Mouse (Mus musculus) urinary bladder, postnatal 10 days (tissue): Measurements from ENCODE around the gene Astn2.

Experiments
- DNase-seq: peaks from one replicate; pipeline ENCODE4 v3.0.0; 2022; ENCODE audit warnings: low spot score

Astn2 gene

DNA sequence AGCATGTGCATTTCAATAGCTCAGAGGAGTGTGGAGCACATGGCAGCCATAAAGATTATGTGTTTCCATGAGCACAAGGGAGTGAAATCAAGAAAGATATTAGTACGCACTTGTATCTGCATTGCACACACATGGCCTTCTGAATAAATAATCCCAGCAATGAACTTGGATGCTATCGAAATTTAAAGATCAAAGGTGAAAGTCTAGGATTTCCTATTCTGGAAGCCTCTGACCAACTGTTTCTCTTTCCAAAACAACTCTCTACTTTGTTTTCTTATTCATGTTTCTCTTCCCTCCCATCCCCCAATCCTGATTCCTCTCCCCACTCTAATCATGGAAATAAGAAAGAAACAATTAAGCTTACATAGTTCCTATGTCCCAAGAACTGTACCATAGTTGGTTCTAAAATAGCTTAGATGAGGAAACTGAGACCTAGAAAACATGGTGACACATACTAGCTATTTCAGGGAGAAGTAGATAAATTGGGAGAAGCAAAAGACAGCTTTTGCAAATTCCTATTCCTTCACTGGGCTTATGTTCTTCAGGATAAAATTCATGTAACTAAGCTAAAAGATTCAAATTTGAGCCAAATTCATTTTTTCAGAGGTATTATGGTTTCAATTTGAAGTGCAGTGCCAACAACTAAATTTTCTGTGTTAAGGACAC is 872.2 kb downstream of the Astn2 start:
- no peak for DNase-seq

DNA sequence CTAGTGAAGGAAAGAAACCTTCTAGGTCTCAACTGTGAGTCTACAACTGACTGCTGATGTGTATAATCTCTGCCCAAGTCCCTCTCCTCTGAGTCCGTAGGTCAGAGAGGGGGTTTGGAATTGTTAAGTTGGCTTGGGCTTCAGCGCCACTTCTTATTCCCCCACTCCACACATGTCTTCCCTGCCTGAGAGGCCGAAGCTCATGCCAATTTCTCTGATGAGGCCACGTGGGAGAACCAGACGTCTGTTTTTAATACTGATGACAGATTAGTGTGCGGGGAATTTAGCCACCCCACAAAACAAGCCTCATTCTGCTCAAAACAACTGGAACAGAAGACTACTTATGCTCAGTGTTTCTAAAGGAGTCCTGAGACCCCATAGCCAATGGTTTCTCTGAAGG is 872.8 kb downstream of the Astn2 start:
- no peak for DNase-seq

DNA sequence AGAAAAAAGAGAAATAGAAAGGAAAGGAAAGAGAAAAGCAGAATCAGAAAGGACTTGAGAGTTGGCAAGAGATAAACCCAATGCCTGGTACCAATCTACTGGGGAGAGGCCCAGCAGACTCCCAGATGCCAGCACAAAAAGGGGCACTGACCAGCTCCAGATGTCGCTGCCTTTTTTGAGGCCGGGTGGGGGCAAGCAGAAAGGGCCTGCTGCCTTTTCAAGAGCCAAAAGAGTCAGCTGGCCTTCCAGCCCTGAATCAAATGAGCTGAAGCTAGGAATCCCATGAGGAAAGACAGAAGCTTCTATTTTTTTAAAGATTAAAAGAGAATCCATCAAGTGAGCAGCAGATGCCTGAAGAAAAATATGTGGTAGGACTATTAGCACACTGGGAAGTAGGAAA is 873.5 kb downstream of the Astn2 start:
- DNase-seq: no peak

DNA sequence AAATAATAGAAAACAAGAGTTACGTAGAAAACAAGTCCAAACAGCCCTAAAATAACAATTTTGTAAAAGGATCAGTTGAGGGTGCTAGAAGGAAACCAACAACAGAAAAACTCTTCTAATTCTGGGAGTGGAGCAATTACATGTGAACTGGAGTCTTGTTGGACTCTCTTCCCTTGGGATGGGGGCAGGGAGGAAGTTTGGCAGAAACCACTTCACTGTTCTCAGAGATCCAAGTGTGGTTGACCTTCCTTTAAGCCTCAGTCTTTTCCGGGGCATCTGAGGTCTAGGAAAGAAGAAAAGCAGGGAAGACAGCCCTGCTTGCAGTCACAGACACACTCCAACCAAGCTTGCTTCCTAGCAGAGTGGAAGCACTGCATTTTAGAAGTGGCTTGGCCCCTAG is 896.3 kb downstream of the Astn2 start:
- DNase-seq: no peak

DNA sequence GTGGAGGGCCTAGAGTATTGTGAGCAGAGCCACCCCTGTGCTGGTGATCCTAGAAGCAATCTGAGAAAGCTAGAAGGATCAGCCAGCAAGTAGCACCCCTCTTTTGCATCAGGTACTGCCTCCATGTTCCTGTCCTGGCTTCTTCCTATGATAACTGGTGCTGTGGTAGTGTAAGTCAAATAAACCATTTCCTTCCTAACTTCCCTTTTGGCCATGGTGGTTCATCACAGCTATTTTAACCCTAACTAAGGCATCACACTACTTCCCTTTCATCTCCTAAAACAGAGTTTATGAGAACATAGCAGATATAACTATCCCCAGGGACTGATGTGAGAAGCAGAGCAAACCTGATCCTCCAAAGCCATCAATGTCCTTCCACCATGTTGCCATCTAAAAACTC is 897.5 kb downstream of the Astn2 start:
- no peak for DNase-seq

DNA sequence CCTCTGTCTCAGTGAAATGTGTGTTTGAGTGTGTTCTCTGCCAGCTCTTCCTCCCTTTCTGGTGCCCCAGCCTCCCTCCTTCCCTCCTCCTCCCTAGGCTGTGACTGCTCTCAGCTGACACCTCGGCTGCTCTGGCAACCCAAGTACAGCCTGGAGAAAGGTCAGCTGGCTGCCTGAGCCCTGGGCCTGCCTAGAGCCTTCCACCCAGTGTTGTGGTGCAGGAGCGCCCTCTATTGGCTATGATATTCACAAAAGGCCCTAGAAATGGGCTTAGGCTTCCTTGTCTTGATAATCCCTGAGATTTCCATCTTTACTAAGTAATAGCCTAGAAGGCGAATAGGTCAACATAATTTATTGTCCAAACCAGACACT is 908.0 kb downstream of the Astn2 start:
- peak; percentile 32 for DNase-seq

DNA sequence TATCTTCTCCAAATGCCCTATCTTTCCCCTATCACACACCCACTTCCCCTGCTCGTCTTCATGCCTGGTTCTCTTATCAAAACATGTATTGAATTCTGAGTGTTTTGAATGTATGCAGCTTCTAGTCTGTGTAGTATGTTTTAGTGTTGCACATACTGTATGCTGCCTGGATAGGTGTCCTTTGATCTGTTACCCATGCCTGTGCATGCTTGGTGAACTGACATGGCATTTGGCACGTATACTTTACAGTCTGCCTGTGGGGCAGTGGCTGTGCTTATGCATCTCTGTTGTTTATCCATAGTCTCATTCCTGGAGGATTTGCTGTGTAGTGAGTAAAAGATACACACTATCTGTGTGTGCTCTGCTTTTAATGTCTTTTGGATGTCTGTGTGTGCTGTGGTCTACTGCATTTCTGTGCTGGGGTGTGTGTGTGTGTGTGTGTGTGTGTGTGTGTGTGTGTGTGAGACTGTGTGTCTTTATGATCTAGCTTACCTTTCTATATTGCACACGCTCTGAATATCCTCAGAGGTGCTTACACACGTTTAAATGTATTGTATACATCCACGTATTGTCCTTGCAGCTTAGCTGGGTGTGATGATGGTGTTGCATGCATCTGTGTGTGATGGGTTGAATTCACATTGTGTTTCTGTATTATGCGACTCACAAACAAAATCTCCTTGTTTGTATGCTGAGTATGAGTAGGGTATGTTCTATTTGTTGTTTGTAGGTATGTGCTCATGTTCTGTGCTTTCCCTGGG is 908.5 kb downstream of the Astn2 start:
- no peak for DNase-seq

DNA sequence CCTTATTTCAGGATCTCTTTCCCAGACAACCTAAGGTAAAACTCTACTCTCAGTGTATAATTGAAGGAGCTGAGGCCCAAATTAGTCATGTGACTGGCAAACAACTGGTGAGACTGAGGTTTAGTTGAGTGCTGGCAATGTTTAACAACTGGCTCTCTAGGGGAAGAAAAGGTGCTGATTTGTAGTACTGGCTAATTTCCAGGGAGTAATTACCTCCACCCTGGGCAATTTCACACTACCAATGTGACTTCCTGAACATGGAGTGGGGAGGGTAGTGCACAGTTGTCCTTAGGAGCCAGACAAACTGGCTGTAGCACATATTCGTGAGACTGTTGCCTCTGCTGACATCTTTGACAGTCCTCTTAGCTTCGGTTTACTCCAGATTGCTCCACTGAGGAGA is 912.9 kb downstream of the Astn2 start:
- DNase-seq: no peak

DNA sequence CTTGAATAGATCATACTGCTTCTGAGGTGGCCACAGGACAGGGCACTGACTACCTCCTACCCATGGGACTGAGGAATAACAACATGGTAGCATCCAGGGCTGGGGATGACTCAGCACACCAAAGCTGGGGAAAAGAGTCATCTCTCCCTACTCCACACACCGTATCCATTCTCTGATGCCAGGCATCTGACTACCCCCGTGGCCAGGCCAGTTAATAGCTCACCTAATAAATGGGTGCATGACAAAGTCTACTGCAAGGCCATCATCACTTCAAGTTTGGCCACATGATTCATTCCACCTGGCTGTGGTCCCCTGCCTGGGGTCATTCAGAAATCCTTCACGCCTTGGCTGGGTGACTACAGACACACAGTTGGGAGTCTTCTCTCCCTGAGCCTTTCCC is 914.7 kb downstream of the Astn2 start:
- DNase-seq: no peak

DNA sequence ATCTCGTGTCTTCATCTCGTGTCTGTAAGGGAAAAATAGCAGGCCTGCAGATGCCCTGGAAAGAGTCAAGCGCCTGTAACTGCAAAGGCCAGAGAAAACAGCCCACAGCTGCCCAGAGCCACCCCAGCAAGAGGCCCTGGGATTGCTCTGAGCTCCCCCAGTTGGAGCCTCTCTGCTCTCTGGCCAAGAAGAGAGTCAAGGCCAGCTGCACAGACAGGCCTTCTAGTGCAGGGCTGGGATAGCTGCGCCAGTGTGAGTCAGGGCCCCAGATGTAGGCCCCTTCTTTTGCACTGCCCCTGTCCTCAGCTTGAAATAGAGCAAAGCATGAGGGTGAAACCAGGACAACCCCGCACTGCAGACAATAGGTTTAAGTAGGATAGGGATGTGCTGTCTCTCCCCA is 922.8 kb downstream of the Astn2 start:
- DNase-seq: no peak

DNA sequence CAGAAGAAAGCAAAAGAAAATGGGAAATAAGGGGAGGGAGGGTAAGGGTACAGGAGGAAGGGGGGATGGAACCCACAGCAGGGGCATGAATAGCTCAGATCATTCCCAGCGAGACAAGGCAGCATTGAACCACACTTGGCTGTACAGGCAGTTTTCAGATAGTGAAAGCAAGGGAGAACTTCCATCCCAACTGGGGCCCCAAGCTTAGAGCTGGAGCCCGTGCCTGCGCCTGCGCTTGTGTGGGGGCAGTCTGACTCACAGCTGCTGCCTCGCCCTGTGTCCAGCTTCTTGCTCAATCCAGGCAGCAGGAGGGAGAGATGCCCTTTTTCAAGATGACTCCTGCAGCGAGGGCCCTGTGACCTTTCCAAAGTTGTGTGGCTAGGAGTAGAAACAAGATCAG is 927.3 kb downstream of the Astn2 start:
- DNase-seq: no peak

DNA sequence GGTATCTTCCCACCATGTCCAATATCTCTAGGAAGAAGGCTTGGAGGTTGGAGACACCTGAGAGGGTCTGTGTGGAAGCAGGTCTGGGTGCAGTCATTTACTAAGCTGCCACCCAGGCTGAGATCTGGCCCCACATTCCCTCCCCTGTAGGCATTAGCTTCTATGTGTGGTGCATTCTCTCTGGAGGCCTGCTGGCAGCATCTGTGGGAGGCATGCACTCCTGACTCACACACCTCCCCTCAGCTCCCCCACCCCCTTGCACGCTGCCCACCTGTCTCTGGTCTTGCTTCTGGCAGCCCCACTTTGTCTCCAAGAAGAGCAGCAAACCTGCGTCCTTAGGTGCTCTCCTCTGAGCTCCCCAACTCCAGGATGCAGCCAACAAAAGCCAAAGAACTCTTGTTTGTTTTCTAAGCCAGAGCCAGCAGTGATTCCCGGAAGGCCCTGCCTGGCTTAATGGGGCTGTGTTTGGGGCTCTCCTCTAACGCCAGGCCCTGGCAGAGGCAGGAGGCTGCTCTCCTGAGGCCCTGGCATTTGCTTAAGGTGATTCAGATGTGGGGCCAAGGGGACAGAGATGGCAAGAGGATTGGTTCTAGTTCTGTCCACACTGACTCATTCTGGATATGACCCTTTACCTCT is 928.4 kb downstream of the Astn2 start:
- no peak for DNase-seq

DNA sequence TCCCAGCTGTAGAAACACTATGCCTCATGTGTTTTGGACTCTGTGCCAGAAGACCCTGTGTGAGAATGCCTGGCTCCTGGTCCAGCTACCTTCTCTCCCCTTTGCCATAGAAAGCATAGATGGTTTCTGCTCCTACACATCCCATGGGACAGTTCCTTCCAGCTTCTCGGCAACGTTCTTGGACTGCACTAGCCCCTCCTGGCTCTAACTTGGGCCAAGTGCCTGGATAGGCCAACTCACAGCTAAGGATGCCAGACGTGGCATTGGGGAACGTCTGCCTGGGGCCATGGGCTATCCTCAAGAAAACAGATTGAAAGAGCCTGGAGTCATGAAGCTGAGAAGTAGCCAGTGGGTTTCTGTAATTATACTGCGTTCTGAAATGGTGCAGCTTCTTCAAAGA is 931.3 kb downstream of the Astn2 start:
- no peak for DNase-seq

DNA sequence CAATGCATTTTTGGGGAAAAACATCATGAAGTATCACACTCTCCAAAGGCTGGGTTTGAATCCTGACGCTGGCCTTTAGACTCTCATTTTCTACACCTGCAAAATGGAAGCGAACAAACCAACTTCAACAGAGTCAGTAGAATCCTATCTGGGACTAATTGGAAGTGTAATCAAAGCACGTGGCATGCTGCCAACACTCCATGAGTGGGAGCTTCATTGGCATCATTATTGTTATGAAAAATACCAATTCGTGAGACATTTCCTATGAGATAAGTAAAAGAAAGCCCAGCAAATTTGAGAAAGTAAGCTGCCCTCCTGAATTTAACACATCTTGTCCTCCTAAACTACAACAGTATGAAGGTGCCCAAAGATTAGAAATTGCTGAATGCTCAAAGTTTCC is 955.2 kb downstream of the Astn2 start:
- no peak for DNase-seq

DNA sequence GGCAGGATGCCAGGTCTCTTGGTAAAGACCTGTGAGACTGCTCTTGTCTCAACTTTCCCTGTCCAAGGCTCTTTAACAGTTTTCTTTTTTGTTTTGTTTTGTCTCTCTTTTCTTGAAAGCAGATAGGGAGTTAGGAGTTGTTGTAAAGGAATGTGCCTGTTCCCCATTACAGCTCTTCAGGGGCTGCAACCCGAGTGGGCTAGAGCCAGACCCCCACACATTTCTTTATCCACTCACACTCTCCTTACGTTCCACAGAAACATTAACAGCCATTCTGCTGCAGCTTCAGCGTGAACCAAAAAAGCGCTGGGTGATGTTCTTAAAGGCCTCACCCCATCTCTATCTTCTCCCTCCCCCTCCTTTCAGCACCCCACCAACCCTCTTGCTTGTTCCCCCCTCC is 962.7 kb downstream of the Astn2 start:
- DNase-seq: no peak

DNA sequence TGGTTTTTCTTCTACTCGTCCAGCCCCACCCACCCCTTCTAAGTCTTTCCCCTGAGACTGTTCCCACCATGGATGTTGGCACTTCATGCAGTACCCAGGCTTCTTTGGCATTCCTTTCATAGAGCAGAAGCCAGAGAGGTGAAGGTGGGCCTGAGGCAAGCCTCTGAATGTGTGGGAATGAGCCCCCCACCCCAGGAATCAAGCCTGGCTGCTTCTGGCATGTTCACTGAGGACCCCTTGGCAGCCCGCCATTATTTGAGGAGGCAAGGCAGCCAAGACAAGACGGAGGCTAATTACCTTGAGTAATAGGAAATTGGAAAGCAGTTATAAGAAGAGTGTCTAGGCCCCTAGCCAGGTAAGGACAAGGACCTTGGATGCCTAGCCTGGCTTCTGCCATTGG is 973.6 kb downstream of the Astn2 start:
- DNase-seq: no peak

DNA sequence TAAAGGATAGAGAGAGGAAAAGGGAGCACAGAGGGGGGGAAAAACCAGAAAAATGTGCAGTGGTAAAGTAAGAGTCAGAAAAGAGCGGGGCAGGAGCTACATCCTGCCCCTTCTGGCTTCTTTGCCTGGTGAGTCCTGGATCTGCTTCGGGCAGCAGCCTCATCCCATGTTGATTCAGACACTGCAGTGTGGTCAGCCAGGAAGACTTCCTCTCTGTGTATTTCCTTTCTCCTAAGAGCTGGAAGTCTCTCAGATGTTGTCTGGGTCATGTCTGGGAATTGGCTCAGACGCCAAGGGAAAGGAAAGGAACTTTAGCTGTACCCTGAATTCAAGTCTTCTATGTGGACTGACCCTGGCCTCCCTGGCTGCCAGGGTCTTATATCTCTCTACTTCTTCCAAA is 976.9 kb downstream of the Astn2 start:
- DNase-seq: no peak

DNA sequence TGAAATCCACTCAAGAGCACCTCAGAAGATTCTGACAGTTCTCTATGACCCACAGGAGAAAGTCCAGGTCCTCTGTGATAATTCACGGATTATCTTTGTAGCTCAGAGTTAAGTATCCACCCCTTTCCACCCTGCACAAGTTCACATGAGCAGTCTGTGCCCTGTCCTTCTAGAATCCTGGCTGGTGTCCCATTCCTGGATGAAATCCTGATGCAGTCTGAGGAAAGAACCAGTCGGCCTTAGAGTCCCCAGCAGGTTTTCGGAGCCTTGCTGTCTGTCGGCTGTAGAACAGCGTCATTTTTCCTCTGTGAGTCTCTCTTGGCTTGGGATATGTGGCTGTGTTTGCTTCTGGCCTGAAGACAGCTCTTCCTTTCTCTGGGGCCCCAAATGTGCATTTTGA is 978.0 kb downstream of the Astn2 start:
- DNase-seq: no peak

DNA sequence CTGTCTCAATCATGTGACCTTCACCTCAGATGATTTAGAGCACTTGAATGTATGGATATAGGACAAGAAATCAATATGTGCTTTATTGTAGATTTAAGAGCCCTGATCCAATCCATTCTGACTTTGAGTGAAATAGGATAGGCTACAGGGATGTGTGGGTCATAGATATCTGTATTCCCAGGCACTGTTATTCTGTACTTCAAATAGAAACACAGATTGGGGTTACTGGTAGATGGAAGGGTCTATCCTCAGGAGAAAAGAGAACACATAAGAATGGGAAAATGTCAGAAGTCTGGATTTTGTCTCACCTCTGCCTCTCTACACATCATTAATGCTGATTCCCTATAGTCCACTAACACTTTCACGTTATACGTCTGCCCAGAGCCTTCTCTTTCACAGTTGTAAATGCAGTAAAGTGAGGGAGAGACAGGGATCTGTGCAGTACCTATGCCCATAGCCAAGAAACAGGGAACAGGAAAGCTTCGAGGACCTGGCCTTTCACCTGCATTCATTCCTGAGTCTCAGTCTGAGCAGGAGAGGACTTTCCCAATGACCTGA is 981.3 kb downstream of the Astn2 start:
- no peak for DNase-seq

DNA sequence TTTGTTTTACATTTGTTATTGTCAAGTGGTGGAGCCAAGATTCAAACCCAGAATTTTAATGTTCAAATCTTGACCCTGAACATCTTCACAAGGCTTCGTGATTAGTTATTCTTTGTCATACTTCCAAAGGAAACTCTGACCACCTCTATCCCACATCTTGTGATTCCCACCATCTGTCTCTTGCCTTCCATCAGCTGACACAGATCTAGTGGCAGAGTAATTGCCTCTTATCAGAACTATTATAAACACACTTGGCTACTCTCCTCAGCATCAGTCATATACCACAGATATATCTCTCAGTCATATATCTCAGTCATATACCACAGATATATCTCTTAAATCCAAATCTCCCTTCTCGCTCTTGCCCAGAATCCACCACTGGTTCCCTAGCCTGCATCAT is 983.1 kb downstream of the Astn2 start:
- no peak for DNase-seq

DNA sequence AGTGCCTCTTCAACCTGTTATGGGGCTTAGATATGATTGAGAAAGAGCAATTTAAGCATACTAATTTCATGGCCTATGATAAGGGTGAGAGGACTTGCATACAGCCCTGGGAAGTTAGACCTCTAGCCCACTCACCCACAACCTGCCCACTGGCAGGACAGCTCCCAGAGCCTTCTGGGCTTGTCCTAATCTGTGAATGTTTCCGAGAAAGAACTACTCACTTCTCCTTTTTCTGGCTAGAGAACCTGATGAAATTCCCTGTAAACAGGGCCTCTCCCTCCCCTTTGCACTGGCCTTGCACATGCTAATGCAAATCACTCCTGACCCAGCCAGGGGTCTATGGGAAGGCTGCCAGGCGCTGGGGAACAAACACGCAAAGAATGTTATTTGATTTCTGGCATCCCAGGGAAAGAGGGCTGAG is 983.9 kb downstream of the Astn2 start:
- DNase-seq: no peak

DNA sequence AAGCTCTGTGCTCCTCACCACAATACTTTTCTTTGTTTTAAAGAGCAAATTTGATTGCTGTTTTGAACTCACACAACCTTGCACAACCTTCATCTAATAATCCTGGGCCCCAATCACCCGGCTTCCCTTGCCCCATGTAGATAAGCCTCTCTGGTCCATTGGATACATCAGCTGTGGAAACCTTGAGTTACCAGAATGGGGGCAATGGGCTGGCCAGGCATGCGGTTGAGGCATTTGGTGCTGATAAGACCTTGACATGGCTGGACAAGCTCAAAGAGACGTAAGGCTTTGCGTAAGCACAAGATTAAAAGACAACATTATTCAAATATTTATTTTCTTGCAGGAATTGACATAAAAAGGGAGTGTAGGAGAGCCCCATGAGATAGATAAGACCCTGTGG is 988.9 kb downstream of the Astn2 start:
- DNase-seq: no peak
